Mouse (Mus musculus) left cerebral cortex, postnatal 25 days (tissue): Measurements from ENCODE around the gene Cwc15. TPM values are rescaled to one million over a fixed set of nuclear protein-coding genes. Genes with fewer than 3 reads are reported as not detected.
A peak's percentile ranks its signal among the peaks of the same experiment; 100 is the strongest.
"Not testable (repeated sequence)": the region's sequence is repeated elsewhere in the genome, so short reads cannot be mapped to it uniquely, and the experiment has no call there.

Source experiments
- DNase-seq, 2 experiments: peaks; one replicate each; pipeline ENCODE4 v3.0.0; 2022; ENCODE audit warnings: low spot score in 2 of 2, mixed read lengths in 1 of 2
- intact Hi-C: fragments of 180-260 bp; cut with DNase I; formaldehyde crosslinking; loops from one replicate; pipeline ENCODE4 v1.15.1; 2025
- total RNA-seq, 2 experiments: library from RNA; stranded (reverse); gene quantifications; 2 replicates each; pipeline ENCODE4 v1.2.3; 2021

Cwc15 gene
- 10 to 100 TPM; 86.3 to 89.3 TPM for total RNA-seq

DNA sequence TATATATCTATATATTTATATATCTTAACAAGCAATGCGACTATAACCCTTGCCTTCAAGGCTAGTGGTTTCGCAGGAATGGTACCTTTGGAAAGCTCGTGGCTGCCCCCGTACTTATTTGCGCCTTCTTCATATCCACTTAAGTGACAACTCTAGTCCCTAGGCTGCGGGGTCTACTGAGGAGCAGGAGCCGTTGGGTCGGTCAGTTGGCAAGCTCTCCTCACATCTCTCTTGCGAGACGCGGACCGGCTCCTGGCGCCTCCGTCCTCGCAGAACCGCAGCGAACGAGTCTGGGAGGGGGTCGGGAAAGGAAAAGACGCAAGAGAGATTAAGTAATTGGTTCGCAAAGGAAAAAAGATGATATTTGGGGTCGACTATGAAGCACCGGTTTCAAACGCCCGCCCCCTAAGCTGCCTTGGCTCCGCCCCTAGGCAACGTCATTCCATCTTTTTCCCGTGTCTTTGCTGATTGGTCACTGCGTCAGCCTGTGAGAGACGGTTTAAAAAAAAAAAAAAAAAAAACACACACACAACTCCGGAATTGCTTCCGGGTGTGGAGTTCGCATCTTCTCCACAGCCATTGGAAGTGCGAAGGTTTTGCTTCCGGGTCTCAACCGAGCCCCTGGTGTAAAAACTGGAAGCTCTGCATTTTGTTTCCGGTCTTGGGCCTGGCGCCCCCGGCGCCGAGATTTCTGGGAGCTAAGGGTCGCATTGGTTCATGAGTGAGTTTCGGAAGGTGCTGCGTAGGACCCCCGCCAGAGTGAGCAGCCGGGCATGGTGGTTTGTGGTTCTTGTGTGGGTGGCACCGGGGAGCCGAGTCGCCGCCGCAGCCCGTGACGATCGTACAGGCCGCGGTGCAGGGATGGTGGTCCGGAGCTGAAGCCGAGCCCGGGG lies at the start of gene Cwc15, which contains the start of gene Kdm4d:
Cwc15 (plus strand) TSS at position 595 of the 893 bp plus-strand sequence.
Kdm4d (minus strand) TSS at position 460 of the 893 bp plus-strand sequence.
- peak; percentile 98 to 99 for DNase-seq
- intact Hi-C loops, result loop anchor here (2.0 to 5.0 kb wide), 2 partner anchors 119 to 653 kb away; partner anchors contain the start of gene Endod1

DNA sequence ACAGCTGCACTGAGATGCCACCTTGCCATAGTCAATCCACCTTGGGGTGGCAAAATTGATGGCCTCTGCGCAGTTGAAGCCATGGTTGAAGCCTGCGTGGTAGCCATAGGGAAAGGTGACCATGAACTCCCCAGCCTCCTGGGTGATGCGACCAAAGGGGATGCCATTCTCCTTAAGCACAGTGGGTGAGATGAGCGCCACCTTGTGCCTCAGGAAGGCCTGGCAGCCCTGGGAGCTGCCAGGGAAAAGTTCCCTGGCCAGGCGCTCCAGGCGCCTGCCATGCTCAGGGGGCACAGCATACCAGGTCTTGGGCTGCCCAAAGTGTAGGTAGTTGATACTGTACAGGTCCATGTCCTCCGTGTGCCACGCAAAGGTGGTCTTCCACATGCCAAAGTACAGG lies 49.3 kb upstream of the Cwc15 start:
- intact Hi-C loops, DNase-seq: not testable (repeated sequence)

DNA sequence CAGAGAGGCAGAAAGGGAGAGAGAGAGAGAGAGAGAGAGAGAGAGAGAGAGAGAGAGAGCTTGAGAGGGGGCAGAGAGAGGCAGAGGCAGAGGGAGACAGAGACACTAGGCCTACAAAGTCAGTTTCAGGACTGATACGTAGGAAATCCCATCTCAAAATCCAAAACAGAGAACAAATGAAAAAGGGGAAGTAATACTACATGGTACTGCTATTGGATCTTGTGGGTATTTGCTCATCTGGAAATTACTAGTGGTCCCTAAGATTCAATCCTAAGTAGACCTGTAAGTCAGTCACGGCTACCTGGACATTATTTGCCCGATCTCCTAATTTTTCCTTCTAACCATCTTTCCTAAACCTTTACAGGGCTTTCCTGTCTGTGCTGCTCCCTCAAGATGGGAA lies 44.1 kb upstream of the Cwc15 start:
- intact Hi-C loops, result no loop called here
- DNase-seq, result no peak

GRCm38 (mm10) chr9:14462536-14462935 lies 37.9 kb upstream of the Cwc15 start:
- DNase-seq, intact Hi-C loops: not testable (repeated sequence)

DNA sequence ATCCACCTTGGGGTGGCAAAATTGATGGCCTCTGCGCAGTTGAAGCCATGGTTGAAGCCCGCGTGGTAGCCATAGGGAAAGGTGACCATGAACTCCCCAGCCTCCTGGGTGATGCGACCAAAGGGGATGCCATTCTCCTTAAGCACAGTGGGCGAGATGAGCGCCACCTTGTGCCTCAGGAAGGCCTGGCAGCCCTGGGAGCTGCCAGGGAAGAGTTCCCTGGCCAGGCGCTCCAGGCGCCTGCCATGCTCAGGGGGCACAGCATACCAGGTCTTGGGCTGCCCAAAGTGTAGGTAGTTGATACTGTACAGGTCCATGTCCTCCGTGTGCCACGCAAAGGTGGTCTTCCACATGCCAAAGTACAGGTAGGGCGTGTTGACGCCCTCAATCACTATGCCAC lies 36.7 kb upstream of the Cwc15 start:
- DNase-seq, intact Hi-C loops: not testable (repeated sequence)

- no peak for DNase-seq
- intact Hi-C loops, result no loop called here
Measured at GRCm38 (mm10) chr9:14498896-14499705, 1.3 kb upstream of the Cwc15 start.

DNA sequence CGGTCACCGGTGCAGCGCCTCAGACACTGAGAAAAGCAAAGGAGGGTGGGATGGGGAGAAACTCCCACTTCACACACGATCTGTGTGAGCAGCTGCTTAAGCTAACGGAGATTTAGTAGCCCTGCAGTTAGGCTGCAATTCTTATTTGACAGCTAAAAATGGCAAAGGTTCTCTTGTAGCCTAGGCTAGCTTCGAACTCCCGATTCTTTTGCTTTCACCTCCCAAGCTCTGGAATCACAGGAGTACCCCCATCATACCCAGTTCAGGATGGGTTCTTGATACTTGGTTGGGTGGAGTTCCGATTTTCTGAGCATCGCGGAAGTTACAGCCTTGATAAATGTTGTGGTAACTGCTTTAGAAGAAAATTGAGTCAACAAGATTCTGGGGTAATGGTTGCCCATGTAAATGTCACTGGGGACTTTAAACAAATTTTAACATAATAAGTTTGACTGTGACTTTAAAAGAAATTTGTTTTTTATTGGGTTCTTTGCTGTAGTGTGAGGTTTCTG lies 553 bp downstream of the Cwc15 start:
- no peak for DNase-seq

DNA sequence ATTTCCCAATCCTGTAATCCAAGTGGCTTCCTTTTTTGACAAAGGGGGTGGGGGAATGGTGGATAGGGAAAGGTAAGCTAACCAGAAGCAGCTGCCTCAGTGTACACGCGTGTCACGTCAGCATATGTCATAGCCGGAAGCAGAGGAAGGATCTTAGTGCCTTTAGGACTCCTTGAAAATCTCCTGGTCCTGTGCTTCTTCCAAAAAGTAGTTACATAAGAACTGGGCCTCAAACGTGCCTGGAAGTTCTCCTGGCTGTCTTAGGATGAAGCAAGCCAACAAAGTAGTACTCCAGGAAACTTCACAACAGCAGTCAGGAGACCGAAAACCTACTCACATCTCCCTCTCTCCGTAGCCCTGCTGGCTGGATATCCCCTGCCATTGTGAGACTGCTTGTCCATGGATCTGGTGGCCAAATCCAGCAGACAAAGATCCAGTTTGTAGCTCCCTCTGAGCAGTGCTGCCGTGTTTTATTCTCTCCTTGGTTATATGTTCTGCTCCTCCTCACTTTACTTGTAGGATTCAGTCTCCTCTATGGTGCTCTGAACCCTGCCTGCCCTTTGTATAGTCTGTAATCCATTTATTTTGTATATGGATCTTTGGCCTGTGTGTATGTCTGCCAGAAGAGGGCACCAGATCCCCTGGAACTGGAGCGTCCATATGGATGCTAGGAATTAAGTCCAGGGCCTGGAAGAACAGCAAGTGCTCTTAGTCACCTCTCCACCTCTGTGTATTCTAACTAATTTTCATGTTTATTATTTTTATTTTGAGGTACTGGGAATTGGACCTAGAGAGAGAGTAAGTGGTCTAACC lies 12.4 kb downstream of the Cwc15 start:
- intact Hi-C loops, result loop anchor here (2.0 kb wide), 1 partner anchor 186 kb away; no protein-coding TSS in a partner anchor
- peak; percentile 49 to 67 for DNase-seq

More for the DNA sequence above, 553 bp downstream of the Cwc15 start:
- intact Hi-C loops, result loop anchor here (2.0 to 5.0 kb wide), 2 partner anchors 120 to 654 kb away; partner anchors contain the start of gene Endod1

DNA sequence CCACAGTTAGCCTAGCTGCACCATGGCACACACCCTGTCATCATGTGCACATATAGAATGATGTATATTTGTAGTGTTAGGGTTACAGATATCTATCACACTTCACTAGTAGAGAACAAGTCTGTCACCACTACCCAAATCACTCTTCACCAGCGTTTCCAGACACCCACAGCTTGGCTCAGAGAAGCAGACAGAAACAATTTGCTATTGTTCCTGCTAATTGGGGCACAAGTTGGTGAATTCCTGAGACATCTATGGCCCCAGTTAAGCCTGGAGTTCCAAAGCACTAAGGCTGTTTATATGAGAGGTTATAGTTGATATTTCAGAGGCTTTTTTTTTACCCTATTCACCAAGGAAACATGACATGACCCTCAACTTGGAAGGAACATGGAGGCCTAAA lies 16.9 kb downstream of the Cwc15 start:
- intact Hi-C loops, result no loop called here

DNA sequence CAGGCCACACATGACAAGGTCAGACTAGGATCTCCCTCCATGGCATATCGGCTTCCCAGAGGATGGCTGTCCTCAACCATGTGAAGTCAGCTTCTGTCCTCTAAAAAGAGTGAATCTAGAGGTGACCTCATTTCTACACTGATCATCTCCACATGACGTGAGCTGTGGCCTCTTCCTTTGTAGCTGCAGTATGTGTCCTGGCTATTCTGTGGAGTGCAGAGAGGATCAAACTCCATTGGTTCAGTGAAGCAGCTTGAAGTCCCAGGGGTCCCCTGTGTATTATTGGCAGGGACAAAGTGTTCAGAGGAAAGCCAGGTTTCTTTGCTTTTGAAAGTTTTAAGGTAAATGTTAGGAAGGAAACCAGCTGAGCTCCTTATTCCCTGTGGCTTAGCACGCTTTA lies 17.7 kb downstream of the Cwc15 start:
- intact Hi-C loops, result no loop called here
- no peak for DNase-seq

More for the DNA sequence above, 16.9 kb downstream of the Cwc15 start:
- no peak for DNase-seq

DNA sequence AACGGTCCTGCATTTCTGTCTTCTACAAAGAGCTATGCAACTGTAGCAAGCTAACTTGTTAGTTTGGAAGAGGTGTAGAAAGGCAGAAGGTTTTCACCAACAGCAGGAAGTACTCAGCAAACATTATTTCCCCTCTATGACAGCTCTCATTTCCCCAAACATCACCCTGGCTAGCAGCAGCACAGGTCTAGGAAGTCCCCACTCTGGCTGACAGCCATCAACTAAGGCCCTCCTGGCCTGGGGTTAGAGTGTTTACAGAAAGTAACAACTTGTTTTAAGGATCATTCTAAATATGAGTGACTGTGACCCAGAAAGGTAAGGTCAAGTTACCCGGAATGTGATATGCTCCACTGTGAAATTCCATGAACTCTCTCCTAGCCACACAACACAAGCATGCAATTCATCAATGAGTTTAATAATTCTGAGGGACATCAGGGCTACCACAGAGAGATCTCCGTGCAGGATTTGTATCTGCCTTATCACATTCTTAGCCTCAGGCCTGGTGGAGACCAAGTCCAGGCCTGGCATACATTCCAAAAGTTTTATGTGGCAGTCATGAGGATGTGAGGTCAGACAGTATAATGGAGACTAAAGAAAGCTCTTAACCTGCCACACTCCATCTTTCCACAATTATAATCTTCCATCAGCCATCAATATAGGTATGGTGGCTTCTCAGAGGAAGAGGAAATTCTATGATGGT lies 20.7 kb downstream of the Cwc15 start:
- intact Hi-C loops, result no loop called here
- DNase-seq, result no peak

DNA sequence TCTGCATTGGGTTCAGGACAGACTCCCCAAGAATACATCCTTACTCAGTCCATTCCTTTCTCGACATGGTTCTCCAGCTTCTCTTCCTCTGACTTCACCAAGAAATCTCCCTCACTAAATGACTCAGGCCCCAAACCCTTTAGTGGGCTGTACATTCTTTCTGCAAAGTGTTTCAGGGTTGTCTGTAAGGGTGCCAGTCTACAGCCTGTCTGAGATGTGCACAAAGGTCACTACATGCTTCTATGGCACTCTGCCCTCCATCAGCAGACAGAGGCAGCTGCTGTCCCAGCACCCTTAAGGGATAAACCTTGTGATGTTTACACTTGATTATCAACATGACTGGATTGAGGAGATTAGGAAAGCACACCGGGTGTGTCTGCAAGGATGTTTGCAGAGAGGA lies 21.3 kb downstream of the Cwc15 start:
- intact Hi-C loops, result loop anchor here (2.0 kb wide), 1 partner anchor 243 kb away; no protein-coding TSS in a partner anchor
- DNase-seq, result no peak

DNA sequence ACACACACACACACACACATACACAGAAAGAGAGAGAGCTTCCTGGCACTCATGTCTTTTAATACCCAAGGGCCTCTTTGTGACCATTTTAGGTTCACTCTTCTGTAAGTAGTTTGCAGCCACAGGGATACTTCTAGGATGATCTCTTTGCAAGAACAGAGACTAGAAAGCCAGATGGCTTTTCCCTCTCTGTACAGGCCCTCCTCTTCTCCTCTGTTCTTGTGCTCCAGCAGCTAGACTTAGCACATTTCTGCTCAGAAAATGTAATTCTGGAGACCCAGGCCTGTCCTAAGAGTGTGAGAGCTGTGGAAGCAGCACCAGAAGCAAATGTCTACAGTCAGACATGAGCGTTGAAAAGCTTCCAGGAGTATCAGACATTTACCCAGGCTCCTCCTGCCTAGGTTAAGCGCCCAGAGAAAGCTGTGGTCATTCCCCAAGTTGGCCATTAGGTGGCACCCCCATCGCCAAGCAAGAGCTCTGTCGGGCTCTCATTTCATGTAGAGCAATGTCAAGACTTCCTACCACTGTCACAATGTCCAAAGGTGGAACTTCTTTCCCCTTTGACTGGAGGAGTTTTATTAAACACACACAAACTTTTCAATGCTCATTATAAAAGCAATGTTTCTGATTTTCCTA lies 23.1 kb downstream of the Cwc15 start:
- intact Hi-C loops, result loop anchor here (1.0 to 2.0 kb wide), 2 partner anchors 176 to 241 kb away; no protein-coding TSS in a partner anchor
- peak; percentile 83 to 90 for DNase-seq

DNA sequence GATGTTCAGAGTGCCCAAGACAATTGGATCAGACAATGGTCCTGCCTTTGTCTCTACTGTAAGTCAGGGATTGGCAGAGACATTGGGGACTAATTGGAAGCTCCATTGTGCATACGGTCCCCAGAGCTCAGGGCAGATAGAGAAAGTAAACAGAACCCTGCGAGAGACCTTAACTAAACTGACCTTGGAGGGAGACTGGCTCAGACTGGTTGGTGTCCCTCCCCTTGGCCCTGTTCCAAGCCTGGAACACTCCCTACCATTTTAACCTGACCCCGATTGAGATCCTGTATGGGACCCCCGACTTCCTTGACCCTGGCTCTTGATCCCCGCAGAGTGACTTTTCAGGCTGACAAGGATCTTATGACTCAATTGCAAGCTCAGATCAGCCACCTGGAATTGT lies 29.6 kb downstream of the Cwc15 start:
- intact Hi-C loops, result no loop called here
- no peak for DNase-seq

DNA sequence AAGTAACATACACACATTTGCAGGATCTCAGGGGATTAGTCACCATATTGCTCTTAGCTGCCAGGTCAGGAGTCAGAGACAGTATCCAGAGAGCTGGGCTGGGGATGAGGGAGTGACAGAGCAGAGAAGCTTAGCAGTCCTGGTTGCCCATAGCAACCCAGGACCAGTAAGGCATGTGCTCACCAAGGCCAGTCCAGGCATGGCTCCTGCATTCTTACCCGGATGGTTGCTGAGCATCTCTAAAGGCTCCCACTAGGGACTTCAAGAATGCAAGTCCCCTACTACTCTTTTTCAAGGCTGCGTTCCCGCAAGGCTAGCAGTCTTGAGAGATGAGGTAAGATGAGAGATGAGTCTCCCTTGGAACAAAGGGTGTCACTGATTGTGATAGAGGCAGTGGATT lies 31.9 kb downstream of the Cwc15 start:
- intact Hi-C loops, result no loop called here
- no peak for DNase-seq

- no peak for DNase-seq
Measured at GRCm38 (mm10) chr9:14533659-14534058, 33.2 kb downstream of the Cwc15 start.

DNA sequence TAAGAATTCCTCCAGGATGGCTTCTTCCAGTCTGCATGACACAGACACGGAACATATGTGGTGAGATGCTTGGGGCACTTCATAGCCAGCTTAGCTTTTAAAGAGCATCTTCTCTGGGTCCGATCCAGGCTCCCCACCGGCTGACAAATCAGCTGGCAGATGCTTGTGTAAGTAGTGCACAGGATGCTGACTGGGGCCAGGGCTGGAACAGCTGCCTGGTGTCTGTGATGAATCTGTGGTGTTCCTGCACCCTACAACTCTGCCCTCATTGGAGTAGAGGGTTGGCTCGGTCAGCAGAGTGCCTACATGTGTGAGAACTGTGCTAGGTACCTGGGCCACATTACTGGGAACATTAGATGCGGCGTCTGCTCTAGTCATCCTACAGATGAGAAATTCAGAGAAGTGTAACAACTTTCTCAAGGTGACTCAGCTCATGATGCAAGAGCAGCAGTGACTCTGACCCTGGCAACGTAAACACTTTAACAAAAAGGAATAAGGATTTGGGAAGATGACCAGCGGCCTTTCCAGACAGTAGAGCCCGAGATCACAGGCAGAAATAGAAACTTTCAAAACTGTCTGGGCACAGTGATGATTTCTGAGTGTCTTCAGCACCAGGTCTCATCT lies 34.5 kb downstream of the Cwc15 start:
- intact Hi-C loops, result no loop called here
- DNase-seq, result peak in 1 of 2 experiments; percentile 13

More at GRCm38 (mm10) chr9:14533659-14534058, 33.2 kb downstream of the Cwc15 start:
- intact Hi-C loops, result no loop called here
